Mouse (Mus musculus) myocyte (in vitro differentiated cells): ENCODE measurements around the gene Scn1a. TPM values are rescaled to one million over a fixed set of nuclear protein-coding genes. Genes with fewer than 3 reads are reported as not detected.

Experiments used
- H3K27me3 ChIP-seq: one replicate; pipeline ENCODE4 v1.6.1; 2011; ENCODE audit not compliant: control insufficient read depth, insufficient read depth, insufficient read length
- H3K36me3 ChIP-seq: one replicate; pipeline ENCODE4 v1.6.1; 2011; ENCODE audit not compliant: control insufficient read depth, insufficient read depth
- H3K4me2 ChIP-seq: one replicate; pipeline ENCODE4 v1.6.1; 2011; ENCODE audit warnings: low read depth, control low read depth
- H3K4me3 ChIP-seq: one replicate; pipeline ENCODE4 v1.5.1; 2011; ENCODE audit warnings: mild to moderate bottlenecking, control low read depth, moderate library complexity
- H3K79me2 ChIP-seq: one replicate; pipeline ENCODE4 v1.6.1; 2011; ENCODE audit not compliant: control insufficient read depth, insufficient read depth
- H3ac ChIP-seq: one replicate; pipeline ENCODE4 v1.6.1; 2011; ENCODE audit not compliant: control insufficient read depth, insufficient read length
- CEBPB ChIP-seq: IDR thresholded peaks from 2 replicates; pipeline ENCODE4 v1.6.1; 2011; ENCODE audit warnings: mild to moderate bottlenecking, moderate library complexity; ENCODE audit not compliant: poor library complexity, insufficient read depth, severe bottlenecking
- E2F4 ChIP-seq: IDR thresholded peaks from one replicate; pipeline ENCODE4 v1.6.1; 2011; ENCODE audit warnings: mild to moderate bottlenecking, control low read depth, moderate library complexity; ENCODE audit not compliant: insufficient read depth
- MAX ChIP-seq: IDR thresholded peaks from one replicate; pipeline ENCODE4 v1.6.1; 2011; ENCODE audit warnings: low read depth, mild to moderate bottlenecking, control low read depth
- MYOD1 ChIP-seq, 3 experiments: IDR thresholded peaks; one replicate each; pipeline ENCODE4 v1.6.1; 2011; ENCODE audit warnings: control low read depth in 2 of 3, low read depth in 2 of 3, mild to moderate bottlenecking in 2 of 3, moderate library complexity in 1 of 3; ENCODE audit not compliant: insufficient read length in 2 of 3, control insufficient read depth in 1 of 3
- MYOG ChIP-seq, 3 experiments: IDR thresholded peaks; one replicate each; pipeline ENCODE4 v1.6.1; 2011; ENCODE audit warnings: control low read depth in 2 of 3, low read depth in 2 of 3, mild to moderate bottlenecking in 2 of 3; ENCODE audit not compliant: insufficient read length in 2 of 3, control insufficient read depth in 1 of 3, insufficient read depth in 1 of 3
- POLR2A ChIP-seq: IDR thresholded peaks from one replicate; pipeline ENCODE4 v1.6.1; 2011; ENCODE audit warnings: low read depth, mild to moderate bottlenecking, control low read depth, moderate library complexity; ENCODE audit not compliant: insufficient read length
- POLR2AphosphoS2 ChIP-seq: IDR thresholded peaks from one replicate; pipeline ENCODE4 v1.6.1; 2011; ENCODE audit warnings: low read depth, control low read depth; ENCODE audit not compliant: insufficient read length
- REST ChIP-seq: IDR thresholded peaks from one replicate; pipeline ENCODE4 v1.6.1; 2011; ENCODE audit warnings: mild to moderate bottlenecking, control low read depth, moderate library complexity; ENCODE audit not compliant: insufficient read depth, insufficient read length
- SRF ChIP-seq: IDR thresholded peaks from one replicate; pipeline ENCODE4 v1.6.1; 2011; ENCODE audit warnings: low read depth; ENCODE audit not compliant: control insufficient read depth, insufficient read length
- TCF12 ChIP-seq: IDR thresholded peaks from one replicate; pipeline ENCODE4 v1.6.1; 2011; ENCODE audit warnings: mild to moderate bottlenecking, control low read depth; ENCODE audit not compliant: poor library complexity, insufficient read depth, severe bottlenecking
- TCF3 ChIP-seq: IDR thresholded peaks from one replicate; pipeline ENCODE4 v1.6.1; 2011; ENCODE audit warnings: low read depth, control low read depth; ENCODE audit not compliant: insufficient read length
- USF1 ChIP-seq: IDR thresholded peaks from one replicate; pipeline ENCODE4 v1.6.1; 2011; ENCODE audit warnings: low read depth, mild to moderate bottlenecking, control low read depth, moderate library complexity
- polyA plus RNA-seq: library from polyadenylated mRNA; unstranded; fragments of >200 nt; fragmentation: generic; extraction: Trizol; gene quantifications from one replicate; pipeline ENCODE4 v1.2.1, GENCODE M21; 2012; ENCODE audit warnings: missing spikeins

Scn1a gene
- polyA plus RNA-seq, 1 experiment, result not detected

DNA sequence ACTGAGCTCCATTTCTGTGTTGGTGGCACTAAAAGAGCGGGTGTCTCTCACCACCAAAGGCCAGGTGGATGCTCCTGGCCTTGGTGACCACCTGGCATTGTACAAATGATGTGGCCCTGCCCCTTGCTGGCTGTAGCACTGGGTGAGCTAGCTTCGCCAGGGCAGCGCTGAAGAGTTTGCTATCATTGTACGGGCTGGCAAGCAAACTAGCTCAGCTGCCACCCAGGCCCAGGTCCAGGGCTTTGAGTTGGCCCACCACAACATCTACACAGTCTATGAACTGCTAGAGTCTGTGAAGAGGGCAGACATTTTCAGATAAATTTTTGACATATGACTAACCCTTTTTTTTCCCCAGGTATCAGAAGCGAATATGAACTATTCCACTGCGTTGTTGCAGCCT, 23.3 kb upstream of the Scn1a start:
- no peaks in the 10 kb centered on the region for H3K79me2 ChIP-seq
- no peaks in the 10 kb centered on the region for H3K36me3 ChIP-seq
- H3K27me3 ChIP-seq, result no peaks in the 10 kb centered on the region
- H3K4me2 ChIP-seq, result no peak overlapping the region
- H3ac ChIP-seq, result no peak overlapping the region
- no peak overlapping the region for H3K4me3 ChIP-seq
- no peak for TF ChIP-seq MYOD1 (IDR thresholded peaks at IDR 0.05; ENCODE audit: control insufficient read depth in 1 of 3, insufficient read length in 2 of 3, low read depth in 2 of 3)
- TF ChIP-seq REST, result no peak
- TF ChIP-seq POLR2AphosphoS2, result no peak

DNA sequence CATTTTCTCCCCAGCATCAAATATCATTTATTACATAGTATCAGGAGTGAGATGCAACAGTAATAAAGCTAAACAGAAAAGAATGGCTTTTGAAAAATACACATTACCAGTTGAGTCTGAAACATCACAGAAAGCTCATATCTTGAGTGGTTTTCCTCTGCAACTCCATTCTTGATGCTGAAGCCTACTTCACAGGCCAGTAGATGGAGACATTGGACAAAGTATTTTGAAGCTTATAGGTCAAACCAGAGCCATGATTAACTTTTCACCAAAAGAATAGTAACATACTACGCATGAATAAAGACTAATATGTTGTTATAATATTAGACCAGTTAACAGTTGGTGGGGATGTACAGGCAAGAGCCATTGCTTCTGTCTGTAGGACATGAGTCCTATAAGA, 21.8 kb upstream of the Scn1a start:
- Histone ChIP-seq H3K4me2 (no peak overlapping the region), H3K4me3 (no peak overlapping the region)
- TF ChIP-seq POLR2A (no peak), TCF3 (no peak), REST (no peak), TCF12 (no peak), POLR2AphosphoS2 (no peak), MYOG (IDR thresholded peaks at IDR 0.05; ENCODE audit: control insufficient read depth in 1 of 3, insufficient read depth in 1 of 3, insufficient read length in 2 of 3, low read depth in 2 of 3) (no peak), MAX (no peak), E2F4 (no peak), CEBPB (no peak), MYOD1 (IDR thresholded peaks at IDR 0.05; ENCODE audit: control insufficient read depth in 1 of 3, insufficient read length in 2 of 3, low read depth in 2 of 3) (no peak)

GRCm38 (mm10) chr2:66439764-66440471, 722 bp downstream of the Scn1a start:
- H3K36me3 ChIP-seq, result no peaks in the 10 kb centered on the region
- peaks cover 6% of the 10 kb centered on the region for H3K27me3 ChIP-seq
- no peak overlapping the region for H3K4me2 ChIP-seq
- TF ChIP-seq SRF, result no peak
- TF ChIP-seq E2F4, result no peak
- no peak for TF ChIP-seq TCF12
- H3K79me2 ChIP-seq, result no peaks in the 10 kb centered on the region
- H3K4me3 ChIP-seq, result no peak overlapping the region
- H3ac ChIP-seq, result no peak overlapping the region

More for the DNA sequence above, 21.8 kb upstream of the Scn1a start:
- Histone ChIP-seq H3K27me3 (no peaks in the 10 kb centered on the region), H3K36me3 (no peaks in the 10 kb centered on the region), H3K79me2 (no peaks in the 10 kb centered on the region), H3ac (no peak overlapping the region)

DNA sequence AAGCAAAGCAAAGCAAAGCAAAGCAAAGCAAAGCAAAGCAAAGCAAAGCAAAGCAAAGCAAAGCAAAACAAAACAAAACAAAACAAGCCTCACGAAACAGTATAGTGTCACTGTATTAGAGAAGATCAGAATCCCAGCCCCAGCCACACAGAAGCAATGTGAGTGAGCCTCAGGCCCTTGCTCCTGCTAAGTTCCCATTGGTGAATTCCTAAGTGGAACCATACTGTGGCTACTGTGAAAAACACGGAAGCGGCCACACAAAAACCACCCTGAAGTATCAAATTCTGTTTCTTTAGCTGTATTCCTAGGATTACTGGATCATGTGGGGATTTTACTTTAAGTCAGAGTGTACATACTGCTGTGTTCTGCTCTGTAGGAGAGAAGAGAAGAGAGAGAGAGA, 4.4 kb downstream of the Scn1a start:
- Histone ChIP-seq H3K4me3 (no peak overlapping the region), H3K27me3 (peaks cover 6% of the 10 kb centered on the region), H3K4me2 (no peak overlapping the region), H3K79me2 (no peaks in the 10 kb centered on the region), H3ac (no peak overlapping the region), H3K36me3 (no peaks in the 10 kb centered on the region)
- TF ChIP-seq POLR2AphosphoS2 (no peak), USF1 (no peak), CEBPB (no peak), MAX (no peak), MYOG (IDR thresholded peaks at IDR 0.05; ENCODE audit: control insufficient read depth in 1 of 3, insufficient read depth in 1 of 3, insufficient read length in 2 of 3, low read depth in 2 of 3) (no peak), TCF3 (no peak), REST (no peak), MYOD1 (IDR thresholded peaks at IDR 0.05; ENCODE audit: control insufficient read depth in 1 of 3, insufficient read length in 2 of 3, low read depth in 2 of 3) (no peak), POLR2A (no peak), TCF12 (no peak), E2F4 (no peak), SRF (no peak)

- H3K36me3 ChIP-seq, result no peaks in the 10 kb centered on the region
- TF ChIP-seq POLR2A, result no peak
- TF ChIP-seq E2F4, result no peak
- no peak for TF ChIP-seq MYOG (IDR thresholded peaks at IDR 0.05; ENCODE audit: control insufficient read depth in 1 of 3, insufficient read depth in 1 of 3, insufficient read length in 2 of 3, low read depth in 2 of 3)
- TF ChIP-seq REST, result no peak
- no peak for TF ChIP-seq TCF12
- no peak for TF ChIP-seq MYOD1 (IDR thresholded peaks at IDR 0.05; ENCODE audit: control insufficient read depth in 1 of 3, insufficient read length in 2 of 3, low read depth in 2 of 3)
- no peak for TF ChIP-seq CEBPB
- no peak for TF ChIP-seq MAX
- no peak for TF ChIP-seq TCF3
- no peak for TF ChIP-seq USF1
Observed at GRCm38 (mm10) chr2:66409740-66410290, 30.8 kb downstream of the Scn1a start.

More at GRCm38 (mm10) chr2:66409740-66410290, 30.8 kb downstream of the Scn1a start:
- Histone ChIP-seq H3K79me2 (no peaks in the 10 kb centered on the region), H3K4me3 (no peak overlapping the region), H3K4me2 (peak overlapping the region; percentile 83), H3K27me3 (peaks cover 29% of the 10 kb centered on the region), H3ac (no peak overlapping the region)
